Mouse (Mus musculus) erythroblast, embryonic 14.5 days (primary cell): ENCODE measurements around the gene Col19a1. TPM values are rescaled to one million over a fixed set of nuclear protein-coding genes. Genes with fewer than 3 reads are reported as not detected.

ENCODE experiments used
- H3K27me3 ChIP-seq: 2 replicates; pipeline ENCODE4 v1.6.1; 2012; ENCODE audit warnings: inconsistent platforms; ENCODE audit not compliant: control insufficient read depth
- H3K36me3 ChIP-seq: 2 replicates; pipeline ENCODE4 v1.6.1; 2012; ENCODE audit warnings: mild to moderate bottlenecking, inconsistent platforms; ENCODE audit not compliant: control insufficient read depth
- H3K4me1 ChIP-seq: 2 replicates; pipeline ENCODE4 v1.6.1; 2012; ENCODE audit warnings: inconsistent platforms; ENCODE audit not compliant: control insufficient read depth
- H3K4me3 ChIP-seq: replicated peaks from 2 replicates; pipeline ENCODE3; 2012; ENCODE audit warnings: moderate library complexity, mild to moderate bottlenecking, inconsistent platforms
- H3K9me3 ChIP-seq: 2 replicates; pipeline ENCODE4 v1.6.1; 2012; ENCODE audit warnings: low read length, inconsistent platforms, mixed read lengths; ENCODE audit not compliant: control insufficient read depth
- GATA1 ChIP-seq: IDR thresholded peaks from 2 replicates; pipeline ENCODE4 v1.6.1; 2012; ENCODE audit warnings: low read length, inconsistent platforms, mixed read lengths
- TAL1 ChIP-seq: IDR thresholded peaks from 3 replicates; pipeline ENCODE4 v1.6.1; 2012; ENCODE audit warnings: low read length, inconsistent platforms, mixed read lengths
- polyA plus RNA-seq: library from polyadenylated mRNA; stranded (reverse); fragments of >175 nt; gene quantifications from 2 replicates; pipeline ENCODE4 v1.2.3, GENCODE M21; 2012

Gene Col19a1
- polyA plus RNA-seq, 1 experiment, result not detected

GRCm38 (mm10) chr1:24495400-24495799, 91.9 kb downstream of the Col19a1 start:
- Histone ChIP-seq H3K36me3 (no peaks in the 10 kb centered on the region), H3K4me1 (no peaks in the 10 kb centered on the region)
- TF ChIP-seq TAL1 (no peak), GATA1 (no peak)

GRCm38 (mm10) chr1:24484161-24484560, 103.1 kb downstream of the Col19a1 start:
- Histone ChIP-seq H3K4me3 (no peak overlapping the region), H3K9me3 (no peaks in the 10 kb centered on the region), H3K4me1 (no peaks in the 10 kb centered on the region), H3K27me3 (no peaks in the 10 kb centered on the region), H3K36me3 (no peaks in the 10 kb centered on the region)
- TF ChIP-seq GATA1 (no peak), TAL1 (no peak)

More at GRCm38 (mm10) chr1:24495400-24495799, 91.9 kb downstream of the Col19a1 start:
- Histone ChIP-seq H3K4me3 (no peak overlapping the region), H3K9me3 (no peaks in the 10 kb centered on the region), H3K27me3 (no peaks in the 10 kb centered on the region)

GRCm38 (mm10) chr1:24471096-24471710, 116.1 kb downstream of the Col19a1 start:
- Histone ChIP-seq H3K27me3 (no peaks in the 10 kb centered on the region), H3K4me3 (no peak overlapping the region), H3K9me3 (peaks cover 6% of the 10 kb centered on the region; the same call in 1 of the 2 replicates), H3K4me1 (no peaks in the 10 kb centered on the region), H3K36me3 (no peaks in the 10 kb centered on the region)
- TF ChIP-seq GATA1 (no peak), TAL1 (no peak)

GRCm38 (mm10) chr1:24470633-24471032, 116.6 kb downstream of the Col19a1 start:
- TF ChIP-seq GATA1, result no peak
- TF ChIP-seq TAL1, result no peak
- H3K9me3 ChIP-seq, result peaks cover 6% of the 10 kb centered on the region; the same call in 1 of the 2 replicates
- no peaks in the 10 kb centered on the region for H3K27me3 ChIP-seq
- no peak overlapping the region for H3K4me3 ChIP-seq
- H3K4me1 ChIP-seq, result no peaks in the 10 kb centered on the region
- no peaks in the 10 kb centered on the region for H3K36me3 ChIP-seq

GRCm38 (mm10) chr1:24461305-24461887, 125.9 kb downstream of the Col19a1 start:
- no peaks in the 10 kb centered on the region for H3K4me1 ChIP-seq
- H3K27me3 ChIP-seq, result no peaks in the 10 kb centered on the region
- H3K4me3 ChIP-seq, result no peak overlapping the region
- no peaks in the 10 kb centered on the region for H3K36me3 ChIP-seq
- no peaks in the 10 kb centered on the region for H3K9me3 ChIP-seq
- TF ChIP-seq GATA1 (no peak), TAL1 (no peak)

GRCm38 (mm10) chr1:24458015-24458414, 129.3 kb downstream of the Col19a1 start:
- Histone ChIP-seq H3K36me3 (no peaks in the 10 kb centered on the region), H3K9me3 (peaks cover 4% of the 10 kb centered on the region; the same call in 1 of the 2 replicates), H3K4me1 (no peaks in the 10 kb centered on the region), H3K4me3 (no peak overlapping the region), H3K27me3 (no peaks in the 10 kb centered on the region)
- TF ChIP-seq TAL1 (no peak), GATA1 (no peak)

- Histone ChIP-seq H3K36me3 (no peaks in the 10 kb centered on the region), H3K4me3 (no peak overlapping the region), H3K9me3 (peaks cover 5% of the 10 kb centered on the region; the same call in 1 of the 2 replicates), H3K4me1 (no peaks in the 10 kb centered on the region), H3K27me3 (no peaks in the 10 kb centered on the region)
- TF ChIP-seq GATA1, result no peak
- TF ChIP-seq TAL1, result no peak
These were observed 134.6 kb downstream of the Col19a1 start for GRCm38 (mm10) chr1:24452572-24453269.

- Histone ChIP-seq H3K9me3 (peaks cover 5% of the 10 kb centered on the region; the same call in 1 of the 2 replicates), H3K36me3 (no peaks in the 10 kb centered on the region), H3K27me3 (no peaks in the 10 kb centered on the region), H3K4me3 (no peak overlapping the region), H3K4me1 (no peaks in the 10 kb centered on the region)
- TF ChIP-seq TAL1 (no peak), GATA1 (no peak)
These were observed 135.1 kb downstream of the Col19a1 start for GRCm38 (mm10) chr1:24452159-24452558.

GRCm38 (mm10) chr1:24437425-24437824, 149.8 kb downstream of the Col19a1 start:
- Histone ChIP-seq H3K27me3 (no peaks in the 10 kb centered on the region), H3K9me3 (peaks cover 2% of the 10 kb centered on the region; the same call in 1 of the 2 replicates), H3K4me3 (no peak overlapping the region), H3K4me1 (no peaks in the 10 kb centered on the region), H3K36me3 (no peaks in the 10 kb centered on the region)
- no peak for TF ChIP-seq TAL1
- no peak for TF ChIP-seq GATA1
